Mouse (Mus musculus) heart, embryonic 16.5 days (tissue): ENCODE results near the gene Mlkl. TPM values are rescaled to one million over a fixed set of nuclear protein-coding genes. Genes with fewer than 3 reads are reported as not detected.
"Not testable (repeated sequence)": the region's sequence is repeated elsewhere in the genome, so short reads cannot be mapped to it uniquely, and the experiment has no call there.

Experiments used
- ATAC-seq: fragments of 200-750 bp; cut with Nextera tagmentation; replicated peaks from 2 replicates; pipeline ENCODE4 v1.8.0; 2017; ENCODE audit warnings: moderate number of reproducible peaks; ENCODE audit not compliant: insufficient read depth, low FRiP score; ENCODE audit errors: extremely low read depth
- H3K27ac ChIP-seq: fragments of 300-500 bp; sonication (generic); 2 replicates; pipeline ENCODE4 v1.5.1; 2014; ENCODE audit warnings: mild to moderate bottlenecking, low read length, control low read depth, moderate library complexity
- H3K27me3 ChIP-seq: fragments of 300-500 bp; sonication (generic); 2 replicates; pipeline ENCODE4 v1.6.1; 2014; ENCODE audit warnings: low read length, mixed read lengths; ENCODE audit not compliant: control insufficient read depth, insufficient read depth
- H3K36me3 ChIP-seq: fragments of 300-500 bp; sonication (generic); 2 replicates; pipeline ENCODE4 v1.6.1; 2014; ENCODE audit not compliant: control insufficient read depth, insufficient read depth
- H3K4me1 ChIP-seq: fragments of 300-500 bp; sonication (generic); 2 replicates; pipeline ENCODE4 v1.6.1; 2014; ENCODE audit warnings: low read length, mixed read lengths; ENCODE audit not compliant: control insufficient read depth, insufficient read depth
- H3K4me2 ChIP-seq: fragments of 300-500 bp; sonication (generic); 2 replicates; pipeline ENCODE4 v1.6.1; 2014; ENCODE audit warnings: low read depth, mild to moderate bottlenecking, control low read depth, low read length
- H3K4me3 ChIP-seq: fragments of 300-500 bp; sonication (generic); 2 replicates; pipeline ENCODE4 v1.5.1; 2014; ENCODE audit warnings: mild to moderate bottlenecking, control low read depth, low read length
- H3K9ac ChIP-seq: fragments of 300-500 bp; sonication (generic); 2 replicates; pipeline ENCODE4 v1.6.1; 2014; ENCODE audit warnings: low read length, control low read depth
- H3K9me3 ChIP-seq: fragments of 300-500 bp; sonication (generic); replicated peaks from 2 replicates; pipeline ENCODE4 v1.6.1; 2016; ENCODE audit warnings: low read length; ENCODE audit not compliant: control insufficient read depth
- WGBS: fragments of 180-500 bp; shearing (Covaris S2); extraction: QIAGEN DNeasy Blood & Tissue Kit; methylation state at CpG from one replicate; pipeline ENCODE4 v1.1.7; 2014; 5-methylcytosine and 5-hydroxymethylcytosine counted together
- polyA plus RNA-seq: library from polyadenylated mRNA; unstranded; fragments of >200 nt; fragmentation: Nextera tagmentation; extraction: Ambion mirVana; gene quantifications from 2 replicates; pipeline ENCODE4 v1.2.1, GENCODE M21; 2015

The Mlkl gene
- polyA plus RNA-seq, 1 experiment from 2014 or later, result 3.0 TPM

- Histone ChIP-seq H3K4me2 (peak overlapping the region; percentile 97), H3K4me1 (peaks cover 7% of the 10 kb centered on the region), H3K4me3 (peak overlapping the region; percentile 76), H3K36me3 (no peaks in the 10 kb centered on the region), H3K27me3 (no peaks in the 10 kb centered on the region; the same call in 1 of the 2 replicates), H3K9me3 (no peaks in the 10 kb centered on the region), H3K9ac (peak overlapping the region; percentile 72), H3K27ac (peak overlapping the region; percentile 71)
- no peak for ATAC-seq
- 24% methylated on average over 17 of the region's 17 CpGs for WGBS
These were observed 577 bp downstream of the Mlkl start for GRCm38 (mm10) chr8:111337311-111337889.

- 86% methylated on average over 4 of the region's 4 CpGs for WGBS
- peak overlapping the region; percentile 97; the same call in 1 of the 2 replicates for H3K4me2 ChIP-seq
- H3K9ac ChIP-seq, result no peak overlapping the region
- H3K4me1 ChIP-seq, result peaks cover 7% of the 10 kb centered on the region
- H3K27me3 ChIP-seq, result no peaks in the 10 kb centered on the region; the same call in 1 of the 2 replicates
- no peak for ATAC-seq
- no peaks in the 10 kb centered on the region for H3K36me3 ChIP-seq
- H3K27ac ChIP-seq, result no peak overlapping the region
- no peaks in the 10 kb centered on the region for H3K9me3 ChIP-seq
- H3K4me3 ChIP-seq, result no peak overlapping the region
These were observed 1.3 kb downstream of the Mlkl start for GRCm38 (mm10) chr8:111336692-111337091.

- Histone ChIP-seq H3K27me3 (no peaks in the 10 kb centered on the region), H3K36me3 (no peaks in the 10 kb centered on the region), H3K4me1 (no peaks in the 10 kb centered on the region), H3K4me2 (no peak overlapping the region), H3K9me3 (no peaks in the 10 kb centered on the region; the same call in 1 of the 2 replicates), H3K4me3 (no peak overlapping the region), H3K27ac (no peak overlapping the region), H3K9ac (no peak overlapping the region)
- ATAC-seq, result no peak
- WGBS, result 74% methylated on average over 6 of the region's 6 CpGs
These were observed 12.7 kb downstream of the Mlkl start for GRCm38 (mm10) chr8:111325222-111325790.

GRCm38 (mm10) chr8:111314729-111315128 is 23.2 kb downstream of the Mlkl start:
- no peaks in the 10 kb centered on the region for H3K27me3 ChIP-seq
- no peaks in the 10 kb centered on the region for H3K9me3 ChIP-seq
- no peak for ATAC-seq
- H3K4me3 ChIP-seq, result no peak overlapping the region
- no peaks in the 10 kb centered on the region for H3K36me3 ChIP-seq
- WGBS, result 83% methylated on average over 12 of the region's 12 CpGs
- H3K4me2 ChIP-seq, result no peak overlapping the region
- H3K9ac ChIP-seq, result no peak overlapping the region
- H3K27ac ChIP-seq, result no peak overlapping the region
- no peaks in the 10 kb centered on the region for H3K4me1 ChIP-seq

- not testable (repeated sequence) for ATAC-seq, H3K9me3 ChIP-seq, H3K9ac ChIP-seq, H3K36me3 ChIP-seq, H3K4me3 ChIP-seq, H3K27me3 ChIP-seq, H3K4me1 ChIP-seq, H3K4me2 ChIP-seq, H3K27ac ChIP-seq
- WGBS, result 93% methylated on average over 6 of the region's 6 CpGs
These were observed 24.0 kb downstream of the Mlkl start for GRCm38 (mm10) chr8:111313961-111314360.

GRCm38 (mm10) chr8:111312758-111313162 is 25.2 kb downstream of the Mlkl start:
- Histone ChIP-seq H3K4me3 (no peak overlapping the region), H3K27me3 (no peaks in the 10 kb centered on the region), H3K9me3 (no peaks in the 10 kb centered on the region), H3K4me2 (no peak overlapping the region), H3K9ac (no peak overlapping the region), H3K4me1 (no peaks in the 10 kb centered on the region), H3K36me3 (no peaks in the 10 kb centered on the region), H3K27ac (no peak overlapping the region)
- WGBS, result 71% methylated on average over 3 of the region's 3 CpGs
- no peak for ATAC-seq

GRCm38 (mm10) chr8:111310006-111310405 is 28.0 kb downstream of the Mlkl start:
- not testable (repeated sequence) for ATAC-seq, H3K4me1 ChIP-seq

GRCm38 (mm10) chr8:111305031-111305730 is 32.8 kb downstream of the Mlkl start:
- WGBS, result 19% methylated on average over 5 of the region's 5 CpGs
- no peak for ATAC-seq
- H3K27ac ChIP-seq, result no peak overlapping the region

More at GRCm38 (mm10) chr8:111310006-111310405, 28.0 kb downstream of the Mlkl start:
- H3K4me3 ChIP-seq, H3K9me3 ChIP-seq, H3K27me3 ChIP-seq, H3K27ac ChIP-seq, H3K36me3 ChIP-seq, H3K9ac ChIP-seq, H3K4me2 ChIP-seq: not testable (repeated sequence)
- WGBS, result 79% methylated on average over 15 of the region's 15 CpGs

GRCm38 (mm10) chr8:111304359-111304758 is 33.6 kb downstream of the Mlkl start:
- 81% methylated on average over 3 of the region's 3 CpGs for WGBS

More at GRCm38 (mm10) chr8:111305031-111305730, 32.8 kb downstream of the Mlkl start:
- H3K36me3 ChIP-seq, result no peaks in the 10 kb centered on the region
- no peaks in the 10 kb centered on the region for H3K27me3 ChIP-seq
- 0 out of 2 replicates have a peak overlapping the region, but pooled peaks have one; percentile 2 for H3K4me2 ChIP-seq
- H3K9ac ChIP-seq, result no peak overlapping the region
- no peaks in the 10 kb centered on the region for H3K9me3 ChIP-seq
- H3K4me3 ChIP-seq, result no peak overlapping the region
- no peaks in the 10 kb centered on the region for H3K4me1 ChIP-seq

More at GRCm38 (mm10) chr8:111304359-111304758, 33.6 kb downstream of the Mlkl start:
- Histone ChIP-seq H3K4me3 (no peak overlapping the region), H3K4me1 (no peaks in the 10 kb centered on the region), H3K27ac (no peak overlapping the region), H3K36me3 (no peaks in the 10 kb centered on the region), H3K27me3 (no peaks in the 10 kb centered on the region), H3K4me2 (no peak overlapping the region), H3K9ac (no peak overlapping the region), H3K9me3 (no peaks in the 10 kb centered on the region)
- ATAC-seq, result no peak
